Mouse (Mus musculus) cerebellum, adult 18-20 months (tissue): ENCODE results near the gene 3830417A13Rik.

Experiments
- DNase-seq, 2 experiments: peaks; one replicate each; pipeline ENCODE4 v3.0.0; 2021

Gene 3830417A13Rik

GRCm38 (mm10) chrX:64173248-64173647 is at the start of gene 3830417A13Rik:
3830417A13Rik (plus strand) TSS chrX:64173548.
- DNase-seq: no peak

- DNase-seq: no peak
Measured at GRCm38 (mm10) chrX:64152098-64152497, 21.2 kb upstream of the 3830417A13Rik start, which contains the start of gene Gm6760. Gm6760 (minus strand) TSS chrX:64152198.

GRCm38 (mm10) chrX:64181246-64181645 is 7.9 kb downstream of the 3830417A13Rik start:
- DNase-seq: no peak
